Mouse (Mus musculus) stomach, postnatal 0 days (tissue): Measurements from ENCODE around the gene Sorcs3. TPM values are rescaled to one million over a fixed set of nuclear protein-coding genes. Genes with fewer than 3 reads are reported as not detected.

Source experiments
- ATAC-seq: fragments of 200-750 bp; cut with Nextera tagmentation; 2 replicates; pipeline ENCODE4 v1.8.0; 2017; ENCODE audit not compliant: low FRiP score, low TSS enrichment
- DNase-seq: peaks from one replicate; pipeline ENCODE4 v3.0.0-alpha.2; 2016; ENCODE audit warnings: low spot score
- H3K27ac ChIP-seq: fragments of 300-500 bp; sonication (generic); replicated peaks from 2 replicates; pipeline ENCODE4 v1.5.1; 2014; ENCODE audit warnings: mild to moderate bottlenecking, control low read depth
- H3K27me3 ChIP-seq: fragments of 300-500 bp; sonication (generic); 2 replicates; pipeline ENCODE4 v1.6.1; 2014; ENCODE audit warnings: low read length; ENCODE audit not compliant: control insufficient read depth, insufficient read depth
- H3K36me3 ChIP-seq: fragments of 300-500 bp; sonication (generic); 2 replicates; pipeline ENCODE4 v1.6.1; 2014; ENCODE audit warnings: low read length, mixed read lengths; ENCODE audit not compliant: control insufficient read depth, insufficient read depth
- H3K4me1 ChIP-seq: fragments of 300-500 bp; sonication (generic); replicated peaks from 2 replicates; pipeline ENCODE4 v1.6.1; 2014; ENCODE audit warnings: antibody characterized with exemption; ENCODE audit not compliant: control insufficient read depth, insufficient read depth
- H3K4me2 ChIP-seq: fragments of 300-500 bp; sonication (generic); replicated peaks from 2 replicates; pipeline ENCODE4 v1.6.1; 2014; ENCODE audit warnings: low read depth, mild to moderate bottlenecking, control low read depth, moderate library complexity
- H3K4me3 ChIP-seq: fragments of 300-500 bp; sonication (generic); 2 replicates; pipeline ENCODE4 v1.5.1; 2014; ENCODE audit warnings: low read depth, low read length, control low read depth
- H3K9ac ChIP-seq: fragments of 300-500 bp; sonication (generic); 2 replicates; pipeline ENCODE4 v1.6.1; 2014; ENCODE audit warnings: mild to moderate bottlenecking, low read length, control low read depth, mixed read lengths
- H3K9me3 ChIP-seq: fragments of 300-500 bp; sonication (generic); 2 replicates; pipeline ENCODE4 v1.6.1; 2016; ENCODE audit warnings: low read length; ENCODE audit not compliant: control insufficient read depth
- CTCF ChIP-seq: IDR thresholded peaks from 2 replicates; pipeline ENCODE4 v1.5.1; 2016; ENCODE audit warnings: antibody characterized with exemption, low read depth, mild to moderate bottlenecking, moderate library complexity
- EP300 ChIP-seq: optimal IDR thresholded peaks from 2 replicates; pipeline ENCODE3; 2016; ENCODE audit warnings: antibody characterized with exemption
- WGBS: fragments of 180-500 bp; shearing (Covaris S2); extraction: QIAGEN DNeasy Blood & Tissue Kit; methylation state at CpG from one replicate; pipeline ENCODE4 v1.1.7; 2014; 5-methylcytosine and 5-hydroxymethylcytosine counted together
- polyA plus RNA-seq: library from polyadenylated mRNA; unstranded; fragments of >200 nt; fragmentation: Nextera tagmentation; extraction: Ambion mirVana; gene quantifications from 2 replicates; pipeline ENCODE4 v1.2.1, GENCODE M21; 2015

The Sorcs3 gene
- polyA plus RNA-seq, 1 experiment from 2014 or later: 0.28 TPM

DNA sequence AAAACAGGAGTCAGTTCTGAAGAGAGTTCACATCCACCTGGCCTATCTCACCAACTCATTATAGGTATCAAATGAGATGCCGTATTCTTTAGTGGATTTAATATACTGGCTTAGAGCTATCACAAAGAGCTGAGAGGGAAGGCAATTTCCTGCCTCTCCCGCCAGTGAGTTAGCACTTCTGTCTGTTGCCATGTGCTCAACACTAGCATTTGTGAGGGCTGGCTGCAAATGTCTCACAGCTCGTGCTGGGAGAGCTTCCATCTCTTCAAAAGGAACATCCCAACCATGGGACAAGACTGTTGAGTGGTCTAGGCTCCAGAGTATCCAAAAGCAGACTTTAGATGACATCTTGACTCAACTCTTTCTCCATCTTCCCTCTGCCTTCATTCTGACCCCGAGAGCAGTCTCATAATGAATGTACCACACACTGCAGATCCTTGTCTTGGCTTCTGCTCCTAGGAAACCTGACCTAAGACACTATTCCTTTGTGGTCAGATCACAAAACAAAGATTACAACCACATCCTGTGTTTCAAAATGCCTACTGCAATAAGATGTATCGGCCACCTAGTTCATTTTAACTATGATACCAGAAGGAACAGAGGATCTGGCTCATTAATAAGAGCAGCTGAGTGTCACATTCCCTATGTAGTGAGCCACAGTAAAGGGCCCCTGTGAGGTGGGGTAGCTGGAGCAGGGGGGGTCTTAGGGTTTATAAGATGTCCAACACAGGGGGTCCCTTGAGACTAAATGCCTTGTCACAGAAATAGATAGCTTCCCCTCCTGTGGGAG, 614.9 kb downstream of the Sorcs3 start:
- Histone ChIP-seq H3K4me3 (no peak overlapping the region), H3K4me1 (no peaks in the 10 kb centered on the region), H3K9ac (no peak overlapping the region), H3K36me3 (no peaks in the 10 kb centered on the region), H3K4me2 (no peak overlapping the region), H3K27me3 (no peaks in the 10 kb centered on the region), H3K27ac (no peak overlapping the region), H3K9me3 (no peaks in the 10 kb centered on the region)
- DNase-seq: no peak
- no peak for ATAC-seq
- TF ChIP-seq CTCF (no peak), EP300 (no peak)
- WGBS: 70% methylated on average over 5 of the region's 5 CpGs

DNA sequence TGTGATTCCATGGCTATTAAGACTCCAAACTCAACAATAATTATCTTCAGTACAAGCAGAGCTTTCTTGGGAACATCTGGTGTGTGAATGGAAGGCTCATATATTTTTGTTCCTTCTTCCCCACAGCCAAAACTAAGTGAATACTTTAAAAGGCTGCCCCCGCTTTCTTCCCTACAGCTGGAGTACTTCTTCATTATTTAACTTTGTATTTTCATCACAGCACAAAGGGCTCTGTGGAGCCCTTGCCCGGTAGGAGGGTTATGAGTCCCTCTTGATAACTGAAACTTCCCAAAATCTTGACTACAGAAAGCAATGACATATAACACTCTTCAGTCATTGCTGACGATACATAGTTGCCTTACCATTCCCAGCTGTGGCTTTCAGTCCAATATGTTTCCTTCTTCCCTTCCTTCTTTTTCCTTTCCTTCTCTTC, 615.5 kb downstream of the Sorcs3 start:
- Histone ChIP-seq H3K4me2 (no peak overlapping the region), H3K27me3 (no peaks in the 10 kb centered on the region), H3K36me3 (no peaks in the 10 kb centered on the region), H3K4me1 (no peaks in the 10 kb centered on the region), H3K9ac (no peak overlapping the region), H3K9me3 (no peaks in the 10 kb centered on the region), H3K4me3 (no peak overlapping the region), H3K27ac (no peak overlapping the region)
- ATAC-seq (no peak), DNase-seq (no peak)
- WGBS: 60% methylated on average over 3 of the region's 3 CpGs
- TF ChIP-seq CTCF (no peak), EP300 (no peak)

DNA sequence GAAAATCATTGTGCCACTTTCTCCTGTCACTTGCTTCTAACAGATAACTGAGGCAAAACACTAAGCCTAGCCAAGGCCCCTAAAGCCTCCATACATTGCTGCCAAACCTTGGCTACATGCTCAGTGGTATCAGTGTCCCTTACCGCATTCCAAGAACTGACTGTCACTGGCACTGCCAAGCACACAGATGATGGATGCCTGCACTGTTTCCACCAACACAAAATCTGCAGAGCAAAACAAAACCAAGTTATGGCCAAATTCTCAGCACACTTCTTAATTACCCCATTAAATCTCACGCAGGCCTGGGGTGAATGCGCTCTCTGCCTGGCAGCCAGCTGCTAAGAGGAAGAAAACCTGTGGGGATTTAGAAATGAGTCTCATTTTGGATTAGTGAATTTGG, 628.5 kb downstream of the Sorcs3 start:
- TF ChIP-seq EP300 (no peak), CTCF (no peak)
- no peak overlapping the region for H3K9ac ChIP-seq
- H3K9me3 ChIP-seq: no peaks in the 10 kb centered on the region
- H3K36me3 ChIP-seq: no peaks in the 10 kb centered on the region
- no peak for DNase-seq
- ATAC-seq: no peak
- no peaks in the 10 kb centered on the region for H3K4me1 ChIP-seq
- 75% methylated on average over 3 of the region's 3 CpGs for WGBS
- no peak overlapping the region for H3K27ac ChIP-seq
- H3K4me3 ChIP-seq: no peak overlapping the region
- H3K27me3 ChIP-seq: no peaks in the 10 kb centered on the region
- H3K4me2 ChIP-seq: no peak overlapping the region

DNA sequence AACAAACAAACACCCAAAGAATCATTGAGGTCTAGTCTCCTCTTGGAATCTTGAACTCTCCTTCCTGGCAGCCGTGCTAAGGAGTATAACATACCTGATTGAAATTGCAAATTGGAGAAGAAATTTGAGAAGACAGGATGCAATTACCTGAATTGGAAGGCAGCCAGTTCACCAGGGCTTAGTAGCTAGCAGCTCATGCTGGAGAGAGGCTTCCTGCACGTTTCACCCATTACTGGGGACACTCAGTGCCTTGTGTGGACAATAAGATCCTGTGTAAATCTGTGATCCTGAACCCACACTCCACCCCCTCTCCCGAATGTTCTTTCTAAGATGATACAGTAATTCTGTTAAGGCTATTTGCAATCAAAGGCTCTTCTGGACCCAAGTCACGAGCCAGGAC, 633.6 kb downstream of the Sorcs3 start:
- no peak overlapping the region for H3K27ac ChIP-seq
- no peak for ATAC-seq
- H3K4me1 ChIP-seq: no peaks in the 10 kb centered on the region
- H3K4me2 ChIP-seq: no peak overlapping the region
- no peaks in the 10 kb centered on the region for H3K27me3 ChIP-seq
- H3K9me3 ChIP-seq: no peaks in the 10 kb centered on the region
- no peak for DNase-seq
- no peak overlapping the region for H3K9ac ChIP-seq
- no peaks in the 10 kb centered on the region for H3K36me3 ChIP-seq
- 62% methylated on average over 4 of the region's 4 CpGs for WGBS
- TF ChIP-seq EP300 (no peak), CTCF (no peak)
- no peak overlapping the region for H3K4me3 ChIP-seq

DNA sequence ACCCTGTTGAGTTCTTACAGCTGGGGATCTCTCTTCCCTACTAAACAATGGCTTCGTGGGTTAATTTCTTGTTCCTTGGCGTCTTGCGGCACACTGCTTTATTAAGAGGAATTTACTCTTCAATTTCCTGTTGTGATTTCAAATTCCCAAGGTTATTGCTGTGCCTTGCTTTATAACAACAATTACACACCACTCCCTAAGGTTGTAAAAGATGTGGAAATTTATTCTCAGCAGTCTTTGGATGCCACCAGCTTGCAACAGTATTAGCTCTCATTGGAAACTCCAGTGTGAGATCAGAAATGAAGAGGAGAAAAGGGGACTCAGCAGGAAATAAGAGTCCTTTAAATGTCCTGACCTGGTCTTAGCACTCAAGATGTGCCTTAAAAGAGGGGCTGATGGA, 641.9 kb downstream of the Sorcs3 start:
- H3K27me3 ChIP-seq: no peaks in the 10 kb centered on the region
- no peaks in the 10 kb centered on the region for H3K4me1 ChIP-seq
- ATAC-seq (no peak), DNase-seq (no peak)
- H3K27ac ChIP-seq: no peak overlapping the region
- no peak overlapping the region for H3K4me2 ChIP-seq
- no peaks in the 10 kb centered on the region for H3K9me3 ChIP-seq
- H3K9ac ChIP-seq: no peak overlapping the region
- TF ChIP-seq EP300 (no peak), CTCF (no peak)
- WGBS: 75% methylated on average over 3 of the region's 3 CpGs
- no peak overlapping the region for H3K4me3 ChIP-seq
- H3K36me3 ChIP-seq: no peaks in the 10 kb centered on the region

DNA sequence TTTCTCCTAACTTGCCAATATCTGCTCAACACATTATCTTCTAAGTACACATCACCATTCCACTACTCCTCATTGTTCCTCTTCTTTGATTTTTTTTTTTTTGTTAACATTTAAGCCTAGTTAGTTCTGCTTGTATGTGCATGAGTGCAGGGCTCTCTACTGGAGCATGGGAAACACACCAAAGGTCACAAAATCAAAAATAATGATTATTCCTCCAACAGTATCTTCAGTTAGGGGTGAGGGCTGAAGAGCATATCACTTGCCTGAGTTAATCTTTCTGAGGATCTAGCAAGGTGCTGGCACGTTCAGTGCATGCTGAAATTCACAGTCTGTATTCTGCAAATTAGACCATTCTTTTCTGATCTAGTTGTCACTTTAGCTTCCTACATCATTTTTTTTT, 644.6 kb downstream of the Sorcs3 start:
- ATAC-seq (no peak), DNase-seq (no peak)
- Histone ChIP-seq H3K36me3 (no peaks in the 10 kb centered on the region), H3K4me2 (no peak overlapping the region), H3K27me3 (no peaks in the 10 kb centered on the region), H3K9ac (no peak overlapping the region), H3K4me1 (no peaks in the 10 kb centered on the region), H3K9me3 (no peaks in the 10 kb centered on the region), H3K27ac (no peak overlapping the region), H3K4me3 (no peak overlapping the region)
- 83% methylated on average over 1 of the region's 1 CpGs for WGBS
- no peak for TF ChIP-seq EP300
- TF ChIP-seq CTCF: no peak
